Mouse (Mus musculus): ENCODE results near the gene Rrnad1.

Rrnad1 gene

GRCm38 (mm10) chr3:87930078-87930795, at the start of gene Rrnad1, which contains the start of gene Isg20l2:
Gene Rrnad1, minus strand, starts transcription at chr3:87930717.
Gene Isg20l2, plus strand, starts transcription at chr3:87930314.
- peak; percentile 96 for DNase-seq (ENCODE audit: low read depth, low spot score)

GRCm38 (mm10) chr3:87980085-87980484, 49.6 kb upstream of the Rrnad1 start:
- no peak for DNase-seq (ENCODE audit: low read depth, low spot score)

GRCm38 (mm10) chr3:87979493-87979892, 49.0 kb upstream of the Rrnad1 start:
- no peak for DNase-seq (ENCODE audit: low read depth, low spot score)

GRCm38 (mm10) chr3:87974381-87974987, 44.0 kb upstream of the Rrnad1 start:
- no peak for DNase-seq (ENCODE audit: low read depth, low spot score)

GRCm38 (mm10) chr3:87973593-87974380, 43.3 kb upstream of the Rrnad1 start:
- no peak for DNase-seq (ENCODE audit: low read depth, low spot score)

- no peak for DNase-seq (ENCODE audit: low read depth, low spot score)
These were observed 42.3 kb upstream of the Rrnad1 start for GRCm38 (mm10) chr3:87972776-87973175.

- DNase-seq (ENCODE audit: low read depth, low spot score), result no peak
These were observed 41.7 kb upstream of the Rrnad1 start for GRCm38 (mm10) chr3:87972203-87972664.

- no peak for DNase-seq (ENCODE audit: low read depth, low spot score)
These were observed 41.1 kb upstream of the Rrnad1 start for GRCm38 (mm10) chr3:87971489-87972202.

- DNase-seq (ENCODE audit: low read depth, low spot score), result no peak
These were observed 40.5 kb upstream of the Rrnad1 start, which contains the start of gene Nes for GRCm38 (mm10) chr3:87970939-87971488. Gene Nes, plus strand, starts transcription at chr3:87971078.

- DNase-seq (ENCODE audit: low read depth, low spot score), result no peak
These were observed 39.8 kb upstream of the Rrnad1 start for GRCm38 (mm10) chr3:87970184-87970938.

- DNase-seq (ENCODE audit: low read depth, low spot score), result peak; percentile 88
These were observed 30.2 kb upstream of the Rrnad1 start for GRCm38 (mm10) chr3:87960586-87961191.

- DNase-seq (ENCODE audit: low read depth, low spot score), result no peak
These were observed 29.7 kb upstream of the Rrnad1 start for GRCm38 (mm10) chr3:87960191-87960585.

- DNase-seq (ENCODE audit: low read depth, low spot score), result no peak
These were observed 28.9 kb upstream of the Rrnad1 start for GRCm38 (mm10) chr3:87959371-87959770.

- no peak for DNase-seq (ENCODE audit: low read depth, low spot score)
These were observed 28.4 kb upstream of the Rrnad1 start for GRCm38 (mm10) chr3:87958967-87959366.

GRCm38 (mm10) chr3:87958476-87958875, 28.0 kb upstream of the Rrnad1 start:
- no peak for DNase-seq (ENCODE audit: low read depth, low spot score)

- no peak for DNase-seq (ENCODE audit: low read depth, low spot score)
These were observed 27.5 kb upstream of the Rrnad1 start for GRCm38 (mm10) chr3:87958056-87958455.

GRCm38 (mm10) chr3:87952440-87952839, 21.9 kb upstream of the Rrnad1 start:
- DNase-seq (ENCODE audit: low read depth, low spot score), result no peak

- no peak for DNase-seq (ENCODE audit: low read depth, low spot score)
These were observed 21.4 kb upstream of the Rrnad1 start for GRCm38 (mm10) chr3:87951946-87952345.

GRCm38 (mm10) chr3:87949955-87950515, 19.5 kb upstream of the Rrnad1 start:
- DNase-seq (ENCODE audit: low read depth, low spot score), result no peak

Measured in retina, postnatal 7 days (tissue).